Mouse (Mus musculus) cortical plate, adult 2 months (tissue): ENCODE results near the gene Gm6993.

Experiments
- CTCF ChIP-seq: fragments of 200-500 bp; IDR thresholded peaks from 2 replicates; pipeline ENCODE4 v1.5.1; 2011; ENCODE audit warnings: mild to moderate bottlenecking, control low read depth, low read length; ENCODE audit not compliant: insufficient read depth; ENCODE audit errors: extremely low read depth
- POLR2A ChIP-seq: fragments of 200-500 bp; IDR thresholded peaks from 2 replicates; pipeline ENCODE4 v1.6.1; 2011; ENCODE audit warnings: mild to moderate bottlenecking, low read length, control low read depth; ENCODE audit not compliant: insufficient read depth; ENCODE audit errors: extremely low read depth

DNA sequence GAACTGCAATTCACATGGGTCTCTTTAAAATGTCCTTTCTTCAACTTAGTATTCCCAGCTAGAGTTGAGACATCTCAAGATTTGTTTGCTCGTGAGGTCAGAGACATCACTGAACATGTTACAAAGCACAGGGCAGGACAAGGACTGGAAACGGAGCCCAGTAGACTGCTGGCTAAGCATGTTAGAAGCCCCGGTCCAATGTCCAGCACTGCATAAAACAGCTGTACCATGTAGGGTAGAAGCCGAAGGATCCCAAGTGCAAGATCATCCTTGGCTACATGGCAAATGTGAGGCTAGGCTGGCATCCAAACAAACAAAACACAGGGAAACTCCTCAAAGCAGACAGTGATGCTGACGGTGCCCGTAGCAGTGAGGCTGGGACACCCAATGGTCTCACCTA, 5.6 kb upstream of the Gm6993 start:
- TF ChIP-seq CTCF, result no peak
- TF ChIP-seq POLR2A, result no peak
